Mouse (Mus musculus): ENCODE data around the gene Cs.

Cs gene

GRCm38 (mm10) chr10:128337306-128338181 is at the start of gene Cs:
TSS of gene Cs (plus strand) at chr10:128337734.
- peak; percentile 97 to 98 for DNase-seq (ENCODE audit: low spot score in 2 of 2)

- DNase-seq (ENCODE audit: low spot score in 2 of 2), result peak; percentile 57 to 63
Observed at GRCm38 (mm10) chr10:128290594-128290993, 46.9 kb upstream of the Cs start.

- DNase-seq (ENCODE audit: low spot score in 2 of 2), result no peak
Observed at GRCm38 (mm10) chr10:128296370-128297090, 41.0 kb upstream of the Cs start.

GRCm38 (mm10) chr10:128297221-128297620 is 40.3 kb upstream of the Cs start:
- DNase-seq (ENCODE audit: low spot score in 2 of 2), result no peak

GRCm38 (mm10) chr10:128297622-128298021 is 39.9 kb upstream of the Cs start:
- DNase-seq (ENCODE audit: low spot score in 2 of 2), result peak in 1 of 2 experiments; percentile 24

- no peak for DNase-seq (ENCODE audit: low spot score in 2 of 2)
Observed at GRCm38 (mm10) chr10:128298243-128298642, 39.3 kb upstream of the Cs start.

- no peak for DNase-seq (ENCODE audit: low spot score in 2 of 2)
Observed at GRCm38 (mm10) chr10:128298702-128299171, 38.8 kb upstream of the Cs start, which contains the start of gene Il23a. TSS of gene Il23a (minus strand) at chr10:128298752.

GRCm38 (mm10) chr10:128302357-128302756 is 35.2 kb upstream of the Cs start:
- no peak for DNase-seq (ENCODE audit: low spot score in 2 of 2)

GRCm38 (mm10) chr10:128302785-128303125 is 34.8 kb upstream of the Cs start:
- no peak for DNase-seq (ENCODE audit: low spot score in 2 of 2)

GRCm38 (mm10) chr10:128303126-128304021 is 34.2 kb upstream of the Cs start, which contains the start of gene Pan2:
TSS of gene Pan2 (plus strand) at chr10:128303335.
- DNase-seq (ENCODE audit: low spot score in 2 of 2), result peak; percentile 100

- DNase-seq (ENCODE audit: low spot score in 2 of 2), result no peak
Observed at GRCm38 (mm10) chr10:128309654-128310053, 27.9 kb upstream of the Cs start.

- DNase-seq (ENCODE audit: low spot score in 2 of 2), result no peak
Observed at GRCm38 (mm10) chr10:128310177-128310576, 27.4 kb upstream of the Cs start.

- DNase-seq (ENCODE audit: low spot score in 2 of 2), result no peak
Observed at GRCm38 (mm10) chr10:128310902-128311301, 26.6 kb upstream of the Cs start.

GRCm38 (mm10) chr10:128315578-128315977 is 22.0 kb upstream of the Cs start:
- no peak for DNase-seq (ENCODE audit: low spot score in 2 of 2)

GRCm38 (mm10) chr10:128321641-128322040 is 15.9 kb upstream of the Cs start:
- no peak for DNase-seq (ENCODE audit: low spot score in 2 of 2)

- peak; percentile 85 to 89 for DNase-seq (ENCODE audit: low spot score in 2 of 2)
Observed at GRCm38 (mm10) chr10:128322141-128323108, 15.1 kb upstream of the Cs start, which contains the start of gene Cnpy2. TSS of gene Cnpy2 (plus strand) at chr10:128322459.

GRCm38 (mm10) chr10:128323516-128323915 is 14.0 kb upstream of the Cs start:
- no peak for DNase-seq (ENCODE audit: low spot score in 2 of 2)

GRCm38 (mm10) chr10:128326825-128327224 is 10.7 kb upstream of the Cs start:
- no peak for DNase-seq (ENCODE audit: low spot score in 2 of 2)

GRCm38 (mm10) chr10:128327610-128328009 is 9.9 kb upstream of the Cs start:
- DNase-seq (ENCODE audit: low spot score in 2 of 2), result no peak

All from heart, adult 9 months (tissue).